Mouse (Mus musculus): ENCODE data around the gene Spon1.

DNA sequence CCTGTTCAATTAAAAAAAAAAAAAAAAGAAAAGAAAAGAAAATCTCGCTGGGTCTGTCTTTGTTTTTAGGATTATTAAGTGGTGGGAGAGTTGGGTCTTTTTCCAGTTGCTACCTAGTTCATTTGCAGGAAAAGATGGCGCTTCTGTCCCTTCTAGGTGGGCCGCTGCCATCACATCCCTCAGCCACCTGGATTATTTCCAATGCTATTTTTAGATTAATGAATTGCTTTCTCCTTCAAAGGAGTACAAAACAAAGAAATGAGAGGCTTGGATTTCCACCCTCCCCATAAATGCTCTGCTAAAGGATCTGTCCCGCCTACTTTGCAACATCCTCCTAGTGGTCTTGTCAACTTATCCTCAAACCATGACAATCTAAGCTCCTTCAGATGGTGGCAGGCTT is 275.6 kb downstream of the Spon1 start:
- no peak for TF ChIP-seq CTCF (IDR thresholded peaks at IDR 0.05; ENCODE audit: extremely low read depth, insufficient read depth, insufficient read length, insufficient replicate concordance)
- TF ChIP-seq POLR2A (IDR thresholded peaks at IDR 0.05; ENCODE audit: low read depth, low read length), result no peak
